Mouse (Mus musculus) gastrocnemius, postnatal 14 days (tissue): ENCODE results near the gene Capzb. TPM values are rescaled to one million over a fixed set of nuclear protein-coding genes. Genes with fewer than 3 reads are reported as not detected.

ENCODE experiments used
- DNase-seq: peaks from one replicate; pipeline ENCODE4 v3.0.0; 2021; ENCODE audit warnings: mixed read lengths
- intact Hi-C: fragments of 180-260 bp; cut with DNase I; formaldehyde crosslinking; loops from one replicate; pipeline ENCODE4 v1.15.1; 2025; ENCODE audit warnings: low total_unique reads
- total RNA-seq, 2 experiments: library from RNA; stranded (reverse); gene quantifications; 2 replicates each; pipeline ENCODE4 v1.2.3; 2021

Capzb gene
- total RNA-seq, 2 experiments from 2014 or later: 590 to 617 TPM

DNA sequence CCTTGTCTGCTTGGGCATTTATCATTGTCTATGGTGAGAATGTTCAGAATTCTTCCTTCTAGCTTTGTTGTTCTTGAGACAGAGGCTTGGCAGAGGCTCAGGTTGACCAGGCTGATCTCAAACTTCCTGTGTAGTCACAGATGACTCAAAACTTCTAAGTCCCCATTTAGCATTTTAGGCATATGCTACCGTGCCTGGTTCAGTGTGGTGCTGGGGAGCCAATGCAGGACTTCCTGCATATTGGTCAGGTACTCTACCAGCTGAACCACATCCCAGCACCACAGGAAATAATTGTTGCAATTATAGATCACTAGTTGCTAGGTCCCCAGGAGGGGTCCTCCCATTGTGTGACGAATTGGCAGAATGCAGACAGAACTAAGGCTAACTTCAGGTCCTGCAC lies 10.7 kb downstream of the Capzb start:
- no peak for DNase-seq

DNA sequence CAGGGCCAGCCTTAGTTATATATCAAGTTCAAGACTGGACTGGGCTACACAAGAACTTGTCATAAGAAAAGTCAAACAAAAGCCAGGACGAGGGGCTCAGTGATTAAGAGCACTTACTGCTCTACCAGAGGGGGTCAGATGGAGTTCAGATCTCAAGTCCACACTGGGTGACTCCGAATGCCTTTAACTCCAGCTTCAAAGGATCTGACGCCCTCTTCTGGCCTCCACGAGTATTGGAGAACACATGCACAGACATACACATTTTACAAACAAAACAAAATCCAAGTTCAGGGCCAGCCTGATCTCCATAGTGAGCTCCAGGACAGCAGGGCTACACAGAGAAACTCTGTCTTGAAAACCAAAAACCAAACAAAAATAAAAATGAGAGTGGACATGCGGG lies 13.1 kb downstream of the Capzb start:
- no peak for DNase-seq
- intact Hi-C loops: no loop called here

More for the DNA sequence above, 10.7 kb downstream of the Capzb start:
- intact Hi-C loops: no loop called here

DNA sequence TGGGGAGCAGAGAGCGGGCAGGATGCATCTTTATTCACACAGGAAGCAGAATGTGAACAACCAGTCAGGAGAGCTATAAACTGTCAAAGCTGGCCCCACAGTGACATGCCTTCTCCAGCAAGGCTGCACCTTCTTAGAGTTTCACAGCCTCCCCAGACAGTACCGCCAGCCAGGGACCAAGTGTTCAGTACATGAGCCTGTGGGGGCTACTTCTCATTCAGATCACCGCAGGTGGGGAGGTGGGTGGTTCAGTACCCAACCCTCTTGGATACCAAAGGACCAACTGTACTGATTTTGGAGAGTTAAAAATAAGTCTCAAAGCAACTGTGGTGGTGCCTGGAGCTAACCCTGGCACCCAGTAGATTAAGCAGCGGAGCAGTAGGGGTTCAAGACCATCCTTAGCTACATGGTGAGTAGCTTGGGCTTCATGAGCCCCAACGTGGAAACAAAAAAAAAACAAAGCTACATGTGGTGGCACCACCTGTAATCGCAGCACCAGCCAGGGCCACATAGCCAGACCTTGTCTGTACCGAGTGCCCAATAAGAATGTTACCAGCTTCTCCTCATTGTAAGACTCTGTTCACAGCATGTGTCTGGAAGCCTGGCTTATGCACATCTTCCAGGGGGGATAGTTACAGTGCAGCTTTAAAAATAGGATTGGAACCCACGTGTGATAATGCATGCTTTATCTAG lies 13.8 kb downstream of the Capzb start:
- no peak for DNase-seq
- intact Hi-C loops: no loop called here

DNA sequence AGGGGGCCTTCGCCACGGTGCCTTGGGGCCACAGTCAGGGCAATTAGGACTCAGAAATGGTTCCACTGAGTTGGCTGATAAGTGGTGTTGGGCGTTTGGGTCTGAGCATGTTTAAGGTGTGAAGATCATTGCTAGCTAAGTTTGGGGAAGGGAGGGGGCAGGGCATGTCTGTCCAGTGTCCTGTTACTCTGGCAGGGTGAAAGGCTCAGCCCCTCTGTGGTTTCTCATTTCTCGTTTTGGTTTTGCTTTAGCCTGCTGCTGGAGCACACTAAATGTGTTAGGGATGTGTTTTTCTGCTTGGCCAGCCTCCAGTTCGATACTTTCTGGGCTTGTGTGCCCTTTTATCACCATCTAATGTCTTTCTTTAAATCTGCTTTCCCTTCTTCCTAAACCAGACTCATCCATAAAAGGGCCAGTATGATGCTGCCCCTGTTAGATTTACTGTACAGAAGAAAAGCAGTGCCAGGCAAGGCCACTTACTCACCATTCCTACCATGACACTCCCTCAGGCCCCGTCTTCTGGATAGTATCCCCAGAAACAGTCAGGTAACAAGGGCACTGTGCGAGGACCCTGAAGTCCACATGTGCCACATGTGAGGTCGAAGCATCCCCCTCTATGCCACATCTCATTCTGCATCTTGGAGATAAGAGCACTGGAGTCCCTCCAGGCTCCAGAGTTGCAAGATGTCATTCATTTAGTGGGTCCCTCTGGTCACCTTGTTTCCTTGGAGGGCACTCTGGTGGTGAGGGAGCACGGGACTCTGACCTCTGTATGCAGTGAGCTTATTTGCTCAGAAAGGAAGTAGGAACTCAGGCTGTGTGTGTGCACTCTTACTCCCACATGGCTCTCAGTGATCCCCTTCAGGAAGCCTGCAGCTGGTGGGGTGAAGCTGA lies 15.8 kb downstream of the Capzb start:
- no peak for DNase-seq
- intact Hi-C loops: no loop called here

DNA sequence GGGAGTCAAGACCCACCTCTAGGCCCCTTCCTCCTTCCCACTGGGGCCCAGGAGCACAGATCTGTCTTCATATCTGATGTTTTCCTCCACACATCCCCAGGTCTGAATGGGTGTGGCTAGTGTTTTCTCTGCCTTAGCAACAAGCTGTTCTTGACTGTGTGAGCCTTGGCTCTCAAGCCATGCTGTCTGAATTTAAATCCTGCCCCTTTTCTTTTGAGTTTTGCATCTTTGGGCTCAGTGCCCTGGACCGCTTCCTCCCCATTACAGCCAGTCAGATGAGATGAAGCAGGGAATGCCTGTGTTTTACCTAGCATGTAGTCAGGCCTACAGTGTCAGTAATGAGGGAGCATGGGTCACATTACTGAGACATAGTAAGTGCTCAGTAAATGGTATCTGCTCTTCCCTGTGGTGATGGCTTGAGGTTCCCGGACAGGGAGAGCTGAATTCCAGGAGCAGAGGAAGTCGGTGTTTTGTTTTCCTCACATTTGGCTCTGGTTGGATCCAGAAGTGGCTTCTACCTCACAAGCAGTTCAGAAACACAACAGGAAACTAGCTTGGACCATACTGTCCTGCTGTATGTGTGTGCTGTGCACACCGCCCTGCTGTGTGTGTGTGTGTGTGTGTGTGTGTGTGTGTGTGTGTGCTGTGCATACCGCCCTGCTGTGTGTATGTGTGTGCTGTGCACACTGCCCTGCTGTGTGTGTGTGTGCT lies 16.6 kb downstream of the Capzb start:
- intact Hi-C loops: no loop called here
- no peak for DNase-seq

DNA sequence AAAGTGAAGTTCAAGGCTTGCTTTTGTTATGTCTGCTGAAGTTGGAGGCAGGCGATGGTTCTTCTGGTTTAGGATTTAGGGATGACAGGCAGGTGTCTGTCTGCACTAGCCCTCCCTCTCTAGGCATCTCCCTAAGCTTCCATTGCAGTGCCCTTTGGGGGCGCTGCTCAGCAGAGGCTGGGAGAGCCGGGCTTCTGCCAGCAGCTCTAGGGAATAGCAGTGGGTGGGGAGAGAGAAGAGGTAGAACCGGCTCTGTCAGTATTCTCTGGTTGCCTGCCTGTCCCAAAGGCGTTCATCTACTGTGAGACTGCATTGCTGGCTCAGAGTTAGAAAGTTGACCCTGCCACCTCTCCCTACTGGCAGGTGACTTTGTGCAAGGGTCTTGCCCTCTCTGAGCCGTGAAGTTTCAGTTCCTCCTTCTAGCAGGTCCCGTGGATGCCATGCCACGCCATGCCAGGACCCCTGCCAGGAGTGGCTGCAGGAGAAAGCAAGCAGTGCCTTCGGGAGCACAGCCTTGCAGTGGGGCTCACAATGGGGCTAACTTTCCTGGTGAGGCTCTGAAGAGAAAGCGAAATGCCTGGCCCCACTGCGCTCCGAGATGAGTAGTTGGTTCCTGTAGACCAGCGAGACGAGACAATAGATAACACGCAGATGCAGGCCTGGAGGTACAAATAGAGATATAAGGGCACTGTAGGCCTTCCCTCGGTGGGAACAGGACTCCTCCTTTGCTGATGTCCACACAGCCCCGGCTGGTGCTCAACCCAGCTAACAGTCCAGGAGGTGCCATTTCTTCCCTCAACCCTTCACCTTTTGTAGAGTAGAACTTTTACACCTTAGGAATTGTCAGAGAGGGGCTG lies 19.5 kb downstream of the Capzb start:
- intact Hi-C loops: no loop called here
- peak; percentile 43 for DNase-seq

DNA sequence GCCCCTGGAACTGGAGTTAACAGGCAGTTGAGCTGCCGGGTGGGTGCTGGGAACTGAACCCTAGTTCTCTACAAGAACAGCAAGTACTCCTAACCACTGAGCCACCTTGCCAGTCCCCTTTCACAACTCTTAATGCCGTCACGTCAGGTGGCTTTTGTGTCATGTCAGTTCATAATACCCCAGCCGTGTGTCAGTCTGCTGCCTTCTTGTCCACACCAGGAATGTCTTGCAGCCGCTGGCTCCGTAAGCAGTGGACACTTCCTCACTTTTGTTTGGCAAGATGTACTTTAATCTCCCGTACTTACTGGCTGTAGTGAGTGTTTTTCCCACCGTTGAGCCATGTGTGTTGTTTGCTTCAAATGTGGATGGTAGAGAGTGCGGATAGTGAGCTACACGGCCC lies 20.4 kb downstream of the Capzb start:
- no peak for DNase-seq
- intact Hi-C loops: no loop called here

DNA sequence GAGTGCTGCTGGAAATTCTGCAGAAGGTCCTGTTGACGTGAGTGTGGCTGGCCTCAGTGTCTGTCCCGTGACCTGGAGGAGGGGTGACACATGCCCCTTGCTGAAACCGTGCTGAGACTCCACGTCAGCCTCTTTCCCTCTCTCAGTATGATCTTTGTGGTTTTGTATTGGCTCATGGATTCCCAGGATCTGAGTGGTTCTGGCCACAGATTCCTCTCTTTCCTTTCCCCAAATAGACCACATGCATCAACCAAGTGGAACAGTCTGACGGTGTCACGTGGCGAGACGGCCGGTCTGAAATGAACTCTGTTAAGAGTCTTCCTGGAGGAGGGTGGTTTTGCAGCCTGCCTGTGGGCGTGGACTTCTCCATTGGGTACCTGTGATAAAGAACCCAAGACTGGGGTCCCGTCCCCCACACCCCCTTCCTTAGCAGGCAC lies 21.3 kb downstream of the Capzb start:
- DNase-seq: peak; percentile 59
- intact Hi-C loops: no loop called here

DNA sequence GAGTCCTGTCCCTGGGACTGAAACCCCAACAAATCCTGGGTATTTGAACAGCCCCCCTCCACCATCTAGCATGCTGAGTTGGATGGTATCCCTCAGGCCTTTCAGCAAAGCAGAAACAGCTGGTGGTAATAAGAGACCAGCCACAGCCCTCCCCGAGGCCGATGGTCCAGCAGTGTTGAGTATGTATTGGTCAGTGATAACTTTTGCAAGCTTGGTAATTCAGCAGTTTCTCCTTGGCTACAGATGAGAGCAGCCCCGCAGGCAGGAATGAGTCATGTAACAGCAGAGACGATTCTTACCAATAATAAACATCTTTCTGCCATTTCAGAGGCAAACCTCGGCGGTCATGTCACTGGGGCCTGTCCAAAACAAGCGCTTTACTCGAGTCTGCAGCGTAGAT lies 23.9 kb downstream of the Capzb start:
- intact Hi-C loops: no loop called here
- peak; percentile 71 for DNase-seq

DNA sequence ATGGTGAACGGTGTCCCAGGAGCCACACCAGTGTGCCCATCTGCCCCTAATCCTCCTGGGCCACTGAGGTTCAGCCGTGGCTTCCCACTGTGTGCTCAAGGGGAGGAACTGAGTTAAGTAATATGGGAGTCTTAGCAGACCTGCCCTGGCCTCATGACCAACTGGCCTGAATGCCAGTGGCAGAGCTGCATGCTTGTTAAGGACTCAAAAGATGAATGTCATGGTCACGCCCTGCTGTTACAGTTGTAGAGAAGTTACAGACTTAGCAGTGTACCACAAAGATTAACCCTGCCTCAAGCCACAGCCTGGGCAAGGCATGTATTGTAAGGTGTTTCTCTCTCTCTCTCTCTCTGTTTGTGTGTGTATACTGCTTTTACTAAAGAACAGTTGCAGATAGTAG lies 25.8 kb downstream of the Capzb start:
- intact Hi-C loops: no loop called here
- DNase-seq: no peak

DNA sequence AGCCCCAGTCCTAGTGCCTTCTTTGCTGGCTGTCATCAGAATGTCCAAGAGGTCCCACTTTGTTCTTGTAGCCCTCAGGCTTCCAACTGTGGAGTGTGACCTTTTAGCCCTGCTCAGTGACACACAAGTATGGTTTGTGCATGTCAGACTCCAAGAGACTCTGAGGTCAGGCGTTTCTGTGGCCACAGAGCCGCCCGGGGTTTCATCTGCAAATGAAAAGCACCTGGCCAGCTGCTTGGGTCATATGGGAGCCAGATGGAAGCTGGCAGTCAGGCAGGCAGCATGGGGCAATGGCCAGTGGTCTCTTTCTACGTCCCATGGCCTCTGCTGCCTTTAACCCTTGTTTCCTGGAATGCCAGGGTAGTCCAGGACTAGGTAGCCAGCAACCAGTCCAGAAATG lies 27.0 kb downstream of the Capzb start:
- no peak for DNase-seq

DNA sequence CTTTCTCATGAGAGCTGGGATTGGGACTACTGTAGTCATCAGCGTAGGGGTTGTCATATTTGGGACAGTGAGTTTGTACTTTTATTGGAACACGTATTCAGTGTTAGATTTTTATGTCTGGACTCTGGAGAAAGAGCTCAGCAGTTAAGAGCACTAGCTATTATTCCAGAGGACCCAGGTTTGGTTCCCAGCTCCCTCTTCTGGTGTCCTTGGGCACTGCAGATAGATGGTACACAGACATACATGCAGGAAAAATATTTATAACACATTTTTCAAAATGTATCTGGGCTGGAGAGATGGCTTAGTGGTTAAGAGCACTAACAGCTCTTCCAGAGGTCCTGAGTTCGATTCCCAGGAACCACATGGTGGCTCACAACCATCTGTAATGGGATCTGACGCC lies 28.3 kb downstream of the Capzb start:
- intact Hi-C loops: no loop called here
- DNase-seq: no peak

More for the DNA sequence above, 27.0 kb downstream of the Capzb start:
- intact Hi-C loops: no loop called here

DNA sequence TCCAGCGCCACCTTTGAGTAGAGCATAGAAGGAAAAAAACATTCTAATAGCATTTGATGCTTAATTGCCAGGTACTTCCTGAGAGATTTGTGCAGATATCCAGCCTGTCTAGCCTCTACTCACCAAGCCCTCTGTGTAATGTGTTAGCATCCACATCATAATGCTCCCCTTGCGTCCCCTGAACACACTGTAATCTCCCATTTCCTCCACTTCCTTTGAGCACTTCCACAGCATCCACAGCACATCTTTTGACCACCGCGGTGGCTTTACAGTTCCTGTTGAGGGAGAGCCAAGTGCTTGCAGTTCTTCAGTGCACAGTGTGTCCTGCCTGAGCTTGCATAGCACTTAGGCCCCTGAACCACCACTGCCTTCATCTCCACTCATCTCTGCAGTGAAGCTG lies 29.1 kb downstream of the Capzb start:
- intact Hi-C loops: no loop called here
- no peak for DNase-seq

DNA sequence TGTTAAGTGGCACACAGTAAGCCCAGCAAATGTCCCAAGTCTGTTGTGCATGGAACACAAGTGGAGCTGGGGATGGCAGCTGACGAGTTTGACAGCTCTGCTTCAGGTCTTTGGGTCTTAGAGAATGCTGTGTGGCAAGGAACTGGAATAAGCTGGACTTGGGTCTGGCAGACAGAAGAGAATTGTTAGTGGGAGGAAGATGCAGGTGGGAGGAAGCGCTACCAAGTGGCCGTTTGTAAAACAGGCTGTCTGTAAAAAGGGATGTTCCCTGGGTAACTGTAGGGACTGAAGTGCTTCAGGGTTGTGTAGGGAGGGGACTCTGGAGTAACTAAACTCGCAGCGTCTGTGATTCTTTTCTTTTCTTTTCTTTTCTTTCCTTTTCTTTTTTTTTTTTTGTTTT lies 32.4 kb downstream of the Capzb start:
- intact Hi-C loops: no loop called here
- no peak for DNase-seq

DNA sequence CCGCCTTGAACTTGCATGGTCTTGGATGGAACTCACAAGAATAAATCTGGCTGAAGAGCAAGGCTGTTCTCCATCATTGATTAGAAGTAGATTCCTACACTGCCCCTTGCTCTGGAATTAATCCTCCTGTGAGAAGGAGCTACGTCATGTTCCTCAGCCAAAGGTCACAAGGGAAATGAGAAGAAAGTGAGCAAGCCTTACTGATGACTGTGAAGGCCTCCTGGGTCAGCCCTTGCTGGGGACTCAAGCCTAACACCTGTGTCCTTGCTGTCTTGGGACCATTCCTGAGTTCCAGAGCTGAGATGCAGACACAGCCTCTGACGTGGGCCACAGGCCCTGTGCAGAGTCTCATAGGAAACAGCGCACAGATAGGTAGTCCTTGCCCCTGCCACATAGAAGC lies 33.2 kb downstream of the Capzb start:
- intact Hi-C loops: no loop called here
- DNase-seq: no peak

DNA sequence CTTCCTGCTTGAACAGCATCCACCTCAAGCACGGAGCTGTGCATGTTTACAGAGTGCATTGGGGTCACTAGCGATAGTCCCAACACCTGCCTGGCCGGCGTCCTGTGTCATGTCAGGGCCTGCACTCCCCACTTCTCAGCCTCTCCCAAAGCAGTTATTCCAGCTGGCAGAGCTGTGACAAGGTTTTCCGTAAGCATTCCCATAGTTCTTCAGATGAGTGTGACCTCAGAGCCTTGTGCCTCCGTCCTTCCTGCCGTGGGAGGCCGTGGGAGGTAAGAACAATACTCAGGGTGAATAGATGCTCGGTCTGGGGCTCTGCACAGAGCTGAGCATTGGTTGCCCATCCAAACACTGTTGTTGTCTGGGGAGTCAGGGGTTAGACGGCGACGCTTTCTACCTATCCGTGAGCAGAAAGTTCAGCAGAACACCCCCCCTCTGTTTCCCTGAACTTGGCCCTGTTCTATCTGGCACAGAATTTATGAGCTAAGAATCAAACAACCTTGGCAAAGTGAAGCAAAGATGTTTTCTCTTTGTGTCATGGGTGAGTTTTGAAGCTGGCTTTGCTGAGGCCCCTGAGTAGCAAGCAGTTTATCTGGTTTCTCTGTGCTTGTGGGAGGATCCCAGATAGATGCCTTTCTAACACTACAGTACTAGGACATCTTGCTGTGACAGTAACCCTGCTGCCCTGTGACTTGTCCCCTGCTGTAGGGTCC lies 34.0 kb downstream of the Capzb start:
- intact Hi-C loops: no loop called here
- DNase-seq: no peak

DNA sequence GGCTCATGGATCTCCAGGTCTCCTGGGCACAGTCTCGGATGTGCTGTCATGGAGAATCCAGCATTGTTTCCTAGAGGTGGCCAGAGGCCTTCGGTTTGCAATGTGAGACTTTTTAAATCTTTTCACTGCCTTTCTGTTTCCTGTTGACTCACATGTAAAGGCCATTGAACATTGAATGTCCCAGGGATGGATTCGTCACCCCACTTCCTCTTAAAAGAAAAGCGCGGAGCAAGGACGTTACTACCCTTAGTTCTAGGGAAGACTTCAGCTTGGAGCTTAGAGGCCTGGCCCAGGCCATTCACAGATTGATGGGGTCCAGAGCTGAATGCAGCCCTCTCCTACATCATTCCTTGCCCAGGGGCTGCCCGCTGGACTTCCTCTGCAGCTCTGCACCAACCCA lies 35.2 kb downstream of the Capzb start:
- no peak for DNase-seq
- intact Hi-C loops: no loop called here

DNA sequence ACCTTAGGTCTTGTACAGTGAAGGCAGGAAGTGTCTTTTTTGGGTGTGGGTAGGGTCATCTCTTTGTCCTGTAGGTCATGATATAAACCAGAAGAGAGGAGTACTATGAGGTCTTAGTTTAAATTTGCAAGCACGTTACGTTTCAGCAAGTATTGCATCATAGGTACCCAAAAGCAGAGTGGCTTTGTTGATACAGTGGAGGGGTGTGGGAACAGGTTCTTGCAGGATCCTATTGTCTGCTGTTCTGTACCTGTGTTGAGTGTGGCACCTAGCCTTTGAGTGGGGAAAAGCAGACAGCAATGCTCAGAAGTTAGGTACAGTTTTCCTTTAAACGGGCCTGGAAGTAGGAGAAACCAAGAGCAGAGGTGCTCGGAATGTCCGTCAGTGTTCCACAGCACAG lies 36.6 kb downstream of the Capzb start:
- intact Hi-C loops: no loop called here

More for the DNA sequence above, 36.6 kb downstream of the Capzb start:
- no peak for DNase-seq
